In genomic region chr5:72828401-72828800, GRCm38 (mm10) we compare ENCODE assay signal across 22 mouse cellular contexts. TPM values are rescaled to one million over a fixed set of nuclear protein-coding genes. Genes with fewer than 3 reads are reported as not detected.
DNase-seq lines count a peak whose midpoint lies in the region; ATAC-seq and TF ChIP-seq lines count a peak whose summit lies in the region.
"Had no signal": no experiment of that assay in that cellular context is flagged by ENCODE, and none has a peak within 500 bp of the region (broad histone marks: within the 10 kb centered on the region; RNA-seq: fewer than 3 reads in every experiment).

No protein-coding gene starts in this region.

- H3K27me3 ChIP-seq in kidney, embryonic 16.5 days (ENCODE audit: insufficient read depth, low read length) = no peaks in the 10 kb centered on the region
- H3K27me3 ChIP-seq: embryonic facial prominence, embryonic 13.5 days; forebrain, embryonic 12.5 days; hindbrain, embryonic 15.5 days had no signal

- H3K9me3 ChIP-seq in kidney, embryonic 16.5 days (ENCODE audit: low read length) = no peaks in the 10 kb centered on the region
- no peaks in the 10 kb centered on the region for H3K9me3 ChIP-seq in ES-E14 (ENCODE audit: control insufficient read depth, insufficient read depth, low read depth, low read length)
- H3K9me3 ChIP-seq: embryonic facial prominence, embryonic 13.5 days; forebrain, embryonic 12.5 days; heart, embryonic 10.5 days; hindbrain, embryonic 15.5 days had no signal

- peak overlapping the region; percentile 55; the same call in 1 of the 2 replicates for H3K27ac ChIP-seq in kidney, embryonic 16.5 days (ENCODE audit: low read length)
- H3K27ac ChIP-seq in ES-E14 (ENCODE audit: insufficient read depth, low read depth, low read length, poor library complexity, severe bottlenecking) = no peak overlapping the region
- H3K27ac ChIP-seq: embryonic facial prominence, embryonic 13.5 days; forebrain, embryonic 12.5 days; heart, embryonic 10.5 days; hindbrain, embryonic 15.5 days had no signal

- in situ Hi-C loops in ES-E14 (cut with MboI; ENCODE audit: low sequenced_read_pairs in 2 of 2, unreplicated experiment in 2 of 2) = no loop called here

- H3K4me1 ChIP-seq in kidney, embryonic 16.5 days (ENCODE audit: insufficient read depth, low read length) = peaks cover 20% of the 10 kb centered on the region
- peaks cover 0 to 5% of the 10 kb centered on the region in 2 experiments for H3K4me1 ChIP-seq in ES-E14 (ENCODE audit: control insufficient read depth in 2 of 2, insufficient read depth in 2 of 2, low read length in 2 of 2, poor library complexity in 1 of 2)
- H3K4me1 ChIP-seq in lung, adult 2 months (ENCODE audit: control insufficient read depth, insufficient read depth, low read length) = peaks cover 5% of the 10 kb centered on the region
- H3K4me1 ChIP-seq: forebrain, embryonic 12.5 days; hindbrain, embryonic 15.5 days had no signal

- no peak for TF ChIP-seq POLR2A in lung, adult 2 months (IDR thresholded peaks at IDR 0.05; ENCODE audit: borderline replicate concordance, extremely low read depth, low read depth, low read length)

- no peak for TF ChIP-seq CTCF in lung, adult 2 months (IDR thresholded peaks at IDR 0.05; ENCODE audit: insufficient read depth, low read length)

- no peak overlapping the region for H3K4me2 ChIP-seq in kidney, embryonic 16.5 days (replicated peaks; ENCODE audit: low read depth, low read length)
- H3K4me2 ChIP-seq: embryonic facial prominence, embryonic 13.5 days; forebrain, embryonic 12.5 days; hindbrain, embryonic 15.5 days had no signal

- H3K36me3 ChIP-seq in kidney, embryonic 16.5 days (ENCODE audit: insufficient read depth, low read length) = no peaks in the 10 kb centered on the region
- H3K36me3 ChIP-seq in ES-E14 (ENCODE audit: control insufficient read depth, insufficient read depth, low read length, poor library complexity, severe bottlenecking) = no peaks in the 10 kb centered on the region
- H3K36me3 ChIP-seq: embryonic facial prominence, embryonic 13.5 days; forebrain, embryonic 12.5 days; heart, embryonic 10.5 days; hindbrain, embryonic 15.5 days had no signal

- no peak for ATAC-seq in kidney, embryonic 16.5 days (ENCODE audit: low FRiP score, low TSS enrichment)
- ATAC-seq: activated CD4-positive, CD25-positive, alpha-beta regulatory T cell, adult 4 months; CD4-positive, CD25-positive, alpha-beta regulatory T cell, adult 4 months; forebrain, postnatal 0 days; intestine, embryonic 16.5 days had no signal

- DNase-seq in heart, adult 11 months = peak; percentile 73
- no peak for DNase-seq in heart, postnatal 25 days (ENCODE audit: low spot score)
- DNase-seq in kidney, adult 18-20 months = no peak
- DNase-seq in ES-E14 (ENCODE audit: low read depth, low spot score) = peak; percentile 42
- no peak for DNase-seq in lung, adult 2 months
- DNase-seq in layer of hippocampus, adult 8-10 months (ENCODE audit: low spot score in 2 of 2) = no peak
- DNase-seq: adrenal gland, postnatal 14 days; B cell, adult 2 months; cerebellum, adult 18-20 months; cerebellum, adult 9-11 months; cerebellum, postnatal 36 days; forebrain, postnatal 0 days; gastrocnemius, postnatal 14 days; heart, postnatal 36 days had no signal

- intact Hi-C loops in heart, postnatal 25 days (cut with DNase I) = no loop called here

- no peak overlapping the region for H3K9ac ChIP-seq in kidney, embryonic 16.5 days (replicated peaks; ENCODE audit: low read length)
- no peak overlapping the region for H3K9ac ChIP-seq in ES-E14 (ENCODE audit: insufficient read depth, low read depth, low read length, poor library complexity, severe bottlenecking)
- H3K9ac ChIP-seq: embryonic facial prominence, embryonic 13.5 days; forebrain, embryonic 12.5 days; forebrain, postnatal 0 days; hindbrain, embryonic 15.5 days had no signal

- WGBS in kidney, embryonic 16.5 days = 9% methylated on average over 1 of the region's 1 CpGs
- 35% methylated on average over 1 of the region's 1 CpGs for WGBS in lung, adult 2 months

- H3K4me3 ChIP-seq in kidney, embryonic 16.5 days (ENCODE audit: low read length) = no peak overlapping the region
- H3K4me3 ChIP-seq in ES-E14 (ENCODE audit: insufficient read depth in 1 of 2, low read depth in 1 of 2, low read length in 2 of 2, poor library complexity in 1 of 2, severe bottlenecking in 1 of 2) = no peak overlapping the region
- no peak overlapping the region for H3K4me3 ChIP-seq in lung, adult 2 months (replicated peaks; ENCODE audit: extremely low read depth, low read depth, low read length)
- H3K4me3 ChIP-seq: embryonic facial prominence, embryonic 13.5 days; forebrain, embryonic 12.5 days; heart, embryonic 10.5 days; hindbrain, embryonic 15.5 days had no signal

TF ChIP-seq in ES-E14, 5 proteins besides CTCF, POLR2A, EP300 and RAD21:
- TF ChIP-seq CHD2 (IDR thresholded peaks at IDR 0.05; ENCODE audit: low read depth, low read length) (no peak), ZC3H11A (IDR thresholded peaks at IDR 0.05; ENCODE audit: borderline replicate concordance, low read depth, low read length) (no peak), ZNF384 (IDR thresholded peaks at IDR 0.05; ENCODE audit: low read depth, low read length) (peak; percentile 94), HCFC1 (IDR thresholded peaks at IDR 0.05; ENCODE audit: borderline replicate concordance, insufficient read depth, low read length) (no peak), MAFK (IDR thresholded peaks at IDR 0.05; ENCODE audit: insufficient read depth, low read depth, low read length) (0 out of 2 replicates have a peak, but pooled peaks have one; percentile 11)

RNA-seq across cellular contexts. Expression of gene Tec, which starts 39.9 kb away (rescaled TPM):
- 10 to 100 TPM; 13.9 to 15.8 TPM for total RNA-seq in heart, postnatal 25 days (2021)
- polyA plus RNA-seq in kidney, embryonic 16.5 days (2015; fragmentation: Nextera tagmentation; extraction: Ambion mirVana) = 11.2 and 12.1 TPM in 2 replicates
- total RNA-seq in ES-E14 (2012; rRNA removed) = 2.1 and 4.7 TPM in 2 replicates
- polyA plus RNA-seq in lung, adult 2 months (2012; rRNA removed) = 3.0 and 4.2 TPM in 2 replicates
- total RNA-seq in layer of hippocampus, adult 8-10 months (2022) = 1 to 10 TPM; 1.1 to 5.9 (median 4.1) TPM

Comparison
In these comparisons a context has a peak if more than half of its experiments do, and no peak if none do; other contexts are left out.
1. DNase-seq: peak in heart, adult 11 months (single experiment) and ES-E14 (single experiment); none in heart, postnatal 25 days (single experiment), kidney, adult 18-20 months (single experiment), lung, adult 2 months (single experiment) and layer of hippocampus, adult 8-10 months (0 of 2).